Mouse (Mus musculus) intestine, postnatal 0 days (tissue): ENCODE data around the gene Heca. TPM values are rescaled to one million over a fixed set of nuclear protein-coding genes. Genes with fewer than 3 reads are reported as not detected.
A peak's percentile ranks its signal among the peaks of the same experiment; 100 is the strongest.

Experiments
- ATAC-seq: fragments of 200-750 bp; cut with Nextera tagmentation; 2 replicates; pipeline ENCODE4 v1.8.0; 2017; ENCODE audit warnings: mild to moderate bottlenecking, moderate TSS enrichment, moderate library complexity
- H3K27ac ChIP-seq: fragments of 300-500 bp; sonication (generic); 2 replicates; pipeline ENCODE4 v1.5.1; 2014; ENCODE audit warnings: mild to moderate bottlenecking, low read depth, low read length, moderate library complexity
- H3K27me3 ChIP-seq: fragments of 300-500 bp; sonication (generic); replicated peaks from 2 replicates; pipeline ENCODE4 v1.6.1; 2014; ENCODE audit warnings: low read length, mixed read lengths; ENCODE audit not compliant: control insufficient read depth, insufficient read depth
- H3K36me3 ChIP-seq: fragments of 300-500 bp; sonication (generic); 2 replicates; pipeline ENCODE4 v1.6.1; 2014; ENCODE audit warnings: mild to moderate bottlenecking, moderate library complexity; ENCODE audit not compliant: control insufficient read depth, insufficient read depth
- H3K4me1 ChIP-seq: fragments of 300-500 bp; sonication (generic); replicated peaks from 2 replicates; pipeline ENCODE4 v1.6.1; 2014; ENCODE audit warnings: antibody characterized with exemption, low read length, mixed read lengths; ENCODE audit not compliant: control insufficient read depth, insufficient read depth
- H3K4me2 ChIP-seq: fragments of 300-500 bp; sonication (generic); replicated peaks from 2 replicates; pipeline ENCODE4 v1.6.1; 2014; ENCODE audit warnings: low read depth, mild to moderate bottlenecking, moderate library complexity
- H3K4me3 ChIP-seq: fragments of 300-500 bp; sonication (generic); 2 replicates; pipeline ENCODE4 v1.5.1; 2014; ENCODE audit warnings: low read depth, low read length
- H3K9ac ChIP-seq: fragments of 300-500 bp; sonication (generic); 2 replicates; pipeline ENCODE4 v1.6.1; 2014; ENCODE audit warnings: mild to moderate bottlenecking, low read depth, low read length
- H3K9me3 ChIP-seq: fragments of 300-500 bp; sonication (generic); 2 replicates; pipeline ENCODE4 v1.6.1; 2016; ENCODE audit warnings: mixed run types; ENCODE audit not compliant: control insufficient read depth
- CTCF ChIP-seq: sonication (generic); IDR thresholded peaks from 2 replicates; pipeline ENCODE4 v1.5.1; 2016; ENCODE audit warnings: low read depth, mild to moderate bottlenecking, control low read depth, antibody characterized with exemption, moderate library complexity
- WGBS: fragments of 180-500 bp; shearing (Covaris S2); extraction: QIAGEN DNeasy Blood & Tissue Kit; methylation state at CpG from one replicate; pipeline ENCODE4 v1.1.7; 2014; 5-methylcytosine and 5-hydroxymethylcytosine counted together
- polyA plus RNA-seq: library from polyadenylated mRNA; unstranded; fragments of >200 nt; fragmentation: Nextera tagmentation; extraction: Ambion mirVana; gene quantifications from 2 replicates; pipeline ENCODE4 v1.2.1, GENCODE M21; 2015

Gene Heca
- polyA plus RNA-seq, 1 experiment from 2014 or later = 5.0 TPM

DNA sequence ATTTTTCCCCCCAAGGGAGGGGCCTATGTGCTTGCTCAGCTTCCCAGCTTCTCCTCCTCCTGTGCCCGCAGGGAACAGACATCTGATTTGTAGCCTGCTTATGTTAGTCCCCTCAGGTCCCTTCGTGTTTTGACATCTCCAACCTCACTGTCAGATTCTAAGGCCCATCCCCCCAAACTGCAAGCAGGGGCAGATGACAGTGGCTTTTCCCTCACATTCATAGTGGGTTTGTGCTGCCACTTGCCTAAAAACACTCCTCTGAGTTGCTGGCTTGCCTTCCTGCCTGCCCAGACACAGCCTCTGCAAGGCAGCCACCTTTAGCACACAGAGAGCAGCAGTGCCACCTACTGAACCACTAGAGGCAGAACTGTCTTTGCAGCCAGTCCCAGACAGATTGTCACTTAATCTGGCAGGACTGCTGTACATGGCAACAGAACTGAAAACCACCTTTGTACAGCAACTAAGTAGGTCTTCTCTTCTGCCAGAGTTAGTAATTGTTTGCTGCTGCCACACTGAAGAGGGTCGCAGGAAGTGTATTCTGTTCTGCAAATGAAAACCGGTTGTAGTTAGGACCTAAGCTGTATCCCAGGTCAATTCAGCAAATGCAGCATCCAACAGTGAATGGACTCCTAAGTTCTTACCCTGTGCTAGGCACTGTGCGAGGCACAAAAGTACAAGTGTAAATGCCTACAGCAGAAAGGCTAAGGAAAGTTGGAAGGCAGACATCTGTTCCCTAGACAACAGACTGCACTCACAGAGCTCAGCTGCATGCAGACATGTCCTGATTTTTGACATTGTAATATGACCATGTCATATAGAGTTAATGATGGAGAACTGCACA is 77.8 kb downstream of the Heca start:
- peak; percentile 97 for TF ChIP-seq CTCF
- peak; percentile 57; the same call in 1 of the 2 replicates for ATAC-seq
- H3K36me3 ChIP-seq = no peaks in the 10 kb centered on the region

DNA sequence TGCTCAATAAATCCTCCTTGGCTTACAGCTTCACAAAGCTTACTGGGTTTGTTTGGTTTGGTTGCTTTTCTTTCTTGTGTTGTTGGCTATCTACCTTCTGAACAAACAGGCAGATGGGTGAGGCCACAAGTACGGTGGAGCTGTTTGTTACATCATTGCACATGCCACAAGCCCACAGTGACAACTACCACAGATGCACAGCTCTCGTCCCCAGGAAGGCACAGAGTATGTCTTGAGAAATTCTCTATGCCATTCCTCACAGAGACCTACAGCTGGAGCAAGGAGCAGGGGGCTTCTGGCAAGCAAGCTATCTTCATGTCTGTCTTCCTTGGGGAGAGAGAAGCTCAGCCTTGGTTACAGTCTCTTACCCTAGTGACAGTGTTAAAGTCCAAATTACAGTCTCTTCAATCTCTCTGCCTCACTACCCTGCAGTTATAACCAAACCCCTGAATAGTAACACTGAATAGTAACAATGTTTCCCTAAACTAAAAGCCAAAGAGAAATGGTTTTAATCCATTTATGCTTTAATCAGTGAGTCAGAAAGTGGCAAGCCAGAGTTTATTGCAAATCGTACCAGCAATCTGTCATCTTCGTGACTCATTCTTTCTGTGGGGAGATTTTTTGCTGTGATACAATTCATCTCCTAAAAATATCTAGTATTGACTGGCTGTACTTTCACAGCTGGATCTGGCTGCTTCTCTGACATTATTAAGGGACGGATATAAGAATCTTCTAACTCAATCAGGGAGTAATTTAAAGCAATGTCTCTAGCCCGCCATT is 87.0 kb downstream of the Heca start:
- TF ChIP-seq CTCF = no peak
- Histone ChIP-seq H3K9me3 (no peaks in the 10 kb centered on the region), H3K36me3 (no peaks in the 10 kb centered on the region), H3K4me3 (no peak overlapping the region), H3K4me2 (no peak overlapping the region), H3K4me1 (no peaks in the 10 kb centered on the region), H3K27ac (no peak overlapping the region), H3K9ac (no peak overlapping the region), H3K27me3 (no peaks in the 10 kb centered on the region)
- ATAC-seq = no peak
- WGBS = 62% methylated on average over 6 of the region's 6 CpGs

More for the DNA sequence above, 77.8 kb downstream of the Heca start:
- no peak overlapping the region for H3K4me3 ChIP-seq
- H3K9me3 ChIP-seq = no peaks in the 10 kb centered on the region
- 33% methylated on average over 5 of the region's 5 CpGs for WGBS
- H3K27ac ChIP-seq = no peak overlapping the region
- H3K9ac ChIP-seq = no peak overlapping the region
- H3K4me1 ChIP-seq = no peaks in the 10 kb centered on the region
- H3K27me3 ChIP-seq = no peaks in the 10 kb centered on the region
- H3K4me2 ChIP-seq = no peak overlapping the region

DNA sequence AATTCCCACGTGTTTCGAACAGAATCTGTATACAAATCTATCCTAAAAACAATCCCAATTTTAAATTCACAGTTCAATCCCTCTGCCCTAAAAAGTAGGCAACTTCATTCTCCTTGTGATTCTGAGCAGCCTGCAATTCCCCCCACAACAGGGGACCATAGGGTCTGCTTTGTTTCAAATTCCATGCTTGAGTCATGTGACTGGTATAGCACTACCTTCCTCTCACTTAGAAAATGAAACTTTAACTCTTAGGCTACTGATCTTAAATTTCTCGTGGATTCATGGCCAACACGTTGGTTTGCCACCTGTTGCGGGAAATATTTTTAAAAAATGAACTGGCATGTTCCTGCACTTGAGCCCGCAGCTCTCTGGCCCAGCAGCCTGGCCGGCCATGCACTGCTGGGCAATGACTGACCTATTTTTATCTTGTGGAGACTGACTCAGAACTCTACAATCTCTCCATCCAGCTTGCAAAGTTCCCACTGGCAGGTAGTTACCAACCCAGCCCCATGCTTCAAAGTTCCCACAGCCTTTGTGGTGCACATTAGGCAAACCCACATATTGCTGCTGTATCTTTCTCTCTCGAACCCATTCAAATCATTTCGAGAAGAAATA is 90.1 kb downstream of the Heca start:
- H3K4me1 ChIP-seq = no peaks in the 10 kb centered on the region
- WGBS = 89% methylated on average over 9 of the region's 9 CpGs
- no peak overlapping the region for H3K4me2 ChIP-seq
- no peak overlapping the region for H3K9ac ChIP-seq
- no peak overlapping the region for H3K4me3 ChIP-seq
- no peak for ATAC-seq
- H3K27ac ChIP-seq = no peak overlapping the region
- no peak for TF ChIP-seq CTCF
- no peaks in the 10 kb centered on the region for H3K9me3 ChIP-seq
- H3K36me3 ChIP-seq = no peaks in the 10 kb centered on the region
- no peaks in the 10 kb centered on the region for H3K27me3 ChIP-seq

DNA sequence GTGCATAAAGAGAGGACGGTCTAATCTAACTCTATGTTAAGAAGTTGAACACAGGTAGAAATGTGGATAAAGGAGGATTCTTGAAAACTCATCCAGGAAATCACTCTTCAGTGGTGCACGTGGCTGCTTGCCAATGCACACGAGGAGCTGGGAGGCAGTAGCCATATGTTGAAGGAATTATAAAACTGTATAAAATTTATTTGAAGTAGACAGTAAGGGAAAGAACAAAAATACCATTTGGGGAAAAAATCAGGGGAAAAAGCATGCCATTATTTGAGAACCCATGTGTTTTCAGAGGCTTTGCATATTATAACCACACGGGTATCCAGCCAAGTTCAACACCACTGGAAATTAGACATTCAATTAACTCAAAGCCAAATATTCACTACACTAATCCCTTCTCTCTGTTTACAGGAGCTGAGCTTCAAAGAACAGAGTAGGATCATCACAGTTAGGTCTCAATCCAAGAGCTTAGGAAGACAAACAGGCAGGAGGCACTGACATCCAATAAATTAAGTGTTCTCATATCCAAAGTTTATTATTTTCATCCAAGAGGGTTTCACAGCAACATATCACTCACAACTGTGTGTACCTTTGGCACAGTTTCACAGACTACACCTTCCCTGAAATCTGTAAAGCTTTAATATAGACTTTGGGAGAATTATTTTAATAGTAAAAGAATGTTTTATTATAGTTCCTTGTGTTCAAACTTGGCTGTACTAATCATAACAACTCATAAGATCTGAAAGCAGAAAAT is 102.9 kb downstream of the Heca start:
- Histone ChIP-seq H3K9me3 (no peaks in the 10 kb centered on the region), H3K4me1 (no peaks in the 10 kb centered on the region), H3K4me3 (no peak overlapping the region), H3K27ac (no peak overlapping the region), H3K36me3 (no peaks in the 10 kb centered on the region), H3K9ac (no peak overlapping the region), H3K4me2 (no peak overlapping the region), H3K27me3 (no peaks in the 10 kb centered on the region)
- TF ChIP-seq CTCF = no peak
- WGBS = 47% methylated on average over 4 of the region's 4 CpGs
- no peak for ATAC-seq

DNA sequence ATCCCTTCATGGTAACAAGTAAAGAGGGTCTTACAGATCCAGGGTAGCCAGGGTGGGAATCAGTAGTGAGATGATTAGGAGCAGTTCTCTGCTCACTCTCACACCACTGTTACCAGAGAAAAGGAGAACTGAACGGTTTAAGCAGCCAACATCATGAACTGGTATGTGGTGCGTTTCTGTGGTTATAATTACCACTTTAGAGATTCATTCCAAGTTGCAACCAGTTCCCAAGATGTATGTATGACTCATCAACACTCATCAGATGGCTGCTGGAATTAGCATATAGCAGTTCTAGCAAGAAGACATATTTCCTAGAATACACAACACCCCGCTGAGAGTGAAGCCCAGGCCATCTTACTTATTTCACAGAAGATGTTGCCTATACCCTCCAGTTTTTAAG is 105.8 kb downstream of the Heca start:
- no peak overlapping the region for H3K27ac ChIP-seq
- no peaks in the 10 kb centered on the region for H3K27me3 ChIP-seq
- H3K4me3 ChIP-seq = no peak overlapping the region
- no peak overlapping the region for H3K4me2 ChIP-seq
- no peak for ATAC-seq
- WGBS = 90% methylated on average over 3 of the region's 3 CpGs
- no peak for TF ChIP-seq CTCF
- no peaks in the 10 kb centered on the region for H3K4me1 ChIP-seq
- no peak overlapping the region for H3K9ac ChIP-seq
- H3K9me3 ChIP-seq = no peaks in the 10 kb centered on the region
- H3K36me3 ChIP-seq = no peaks in the 10 kb centered on the region
